Mouse (Mus musculus): ENCODE measurements around the gene Tcf15. TPM values are rescaled to one million over a fixed set of nuclear protein-coding genes. Genes with fewer than 3 reads are reported as not detected.

The Tcf15 gene
- not detected in 2 replicates for polyA plus RNA-seq (2012)

DNA sequence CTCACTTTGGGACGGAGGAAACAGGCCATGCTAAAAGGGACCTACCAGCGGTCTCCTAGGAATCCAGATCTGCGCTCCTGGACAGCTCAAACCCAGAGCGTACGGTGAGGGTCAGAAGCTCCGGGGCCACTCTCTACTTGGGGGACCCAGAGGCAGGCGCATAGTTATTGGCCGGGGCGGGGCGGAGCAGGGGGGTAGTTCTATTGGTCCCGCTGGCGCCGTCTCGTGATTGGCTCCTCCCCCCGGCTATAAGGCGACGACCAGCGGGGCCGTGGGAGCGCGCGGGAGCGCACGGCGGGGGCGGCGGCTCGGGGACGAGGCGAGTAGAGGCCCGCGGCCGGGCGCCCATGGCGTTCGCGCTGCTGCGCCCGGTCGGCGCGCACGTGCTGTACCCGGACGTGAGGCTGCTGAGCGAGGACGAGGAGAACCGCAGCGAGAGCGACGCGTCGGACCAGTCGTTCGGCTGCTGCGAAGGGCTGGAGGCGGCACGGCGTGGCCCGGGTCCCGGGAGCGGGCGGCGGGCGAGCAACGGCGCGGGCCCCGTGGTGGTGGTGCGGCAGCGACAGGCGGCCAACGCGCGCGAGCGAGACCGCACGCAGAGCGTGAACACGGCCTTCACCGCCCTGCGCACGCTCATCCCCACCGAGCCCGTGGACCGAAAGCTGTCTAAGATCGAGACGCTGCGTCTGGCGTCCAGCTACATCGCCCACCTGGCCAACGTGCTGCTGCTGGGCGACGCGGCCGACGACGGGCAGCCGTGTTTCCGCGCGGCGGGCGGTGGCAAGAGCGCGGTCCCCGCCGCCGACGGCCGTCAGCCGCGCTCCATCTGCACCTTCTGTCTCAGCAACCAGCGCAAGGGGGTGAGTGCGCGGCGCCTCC lies at the start of gene Tcf15:
Tcf15 (plus strand) TSS at position 283 of the 879 bp plus-strand sequence.
- TF ChIP-seq GATA1 (IDR thresholded peaks at IDR 0.05; ENCODE audit: low read length), result no peak

DNA sequence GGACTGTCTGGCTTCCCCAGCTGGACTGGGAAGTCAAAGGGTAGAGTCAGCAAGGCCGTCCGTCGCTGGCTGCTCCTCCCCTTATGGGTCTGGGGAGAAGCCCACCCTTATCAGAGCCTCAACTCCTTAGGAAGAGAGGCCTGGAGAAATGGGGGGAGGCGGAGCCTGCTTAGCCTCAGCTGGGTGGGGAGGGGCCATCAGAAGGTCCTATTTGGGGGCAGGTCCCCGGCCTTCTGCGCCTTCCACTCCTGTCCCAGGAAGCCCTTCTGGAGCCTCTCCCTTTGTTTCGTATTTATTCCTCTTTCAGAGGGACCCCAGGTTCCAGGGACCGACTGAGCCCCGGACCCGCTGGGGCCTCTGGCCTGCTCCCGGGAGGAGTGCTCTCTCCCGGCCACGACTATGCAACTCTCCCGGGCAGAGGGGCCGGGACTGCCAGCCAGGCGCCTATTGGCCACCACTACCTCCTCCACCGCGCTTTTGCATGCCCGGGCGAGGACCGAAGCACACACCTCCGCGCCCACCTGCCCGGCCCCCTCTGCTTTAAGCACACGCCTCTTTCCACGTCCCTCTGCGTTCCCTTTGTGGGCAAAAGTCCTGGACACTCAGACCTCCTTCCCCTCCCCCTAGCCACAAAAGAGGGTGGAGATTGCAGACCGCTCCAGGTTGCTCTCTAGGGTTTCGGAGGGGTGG lies 48.4 kb upstream of the Tcf15 start:
- no peak for TF ChIP-seq GATA1 (IDR thresholded peaks at IDR 0.05; ENCODE audit: low read length)

DNA sequence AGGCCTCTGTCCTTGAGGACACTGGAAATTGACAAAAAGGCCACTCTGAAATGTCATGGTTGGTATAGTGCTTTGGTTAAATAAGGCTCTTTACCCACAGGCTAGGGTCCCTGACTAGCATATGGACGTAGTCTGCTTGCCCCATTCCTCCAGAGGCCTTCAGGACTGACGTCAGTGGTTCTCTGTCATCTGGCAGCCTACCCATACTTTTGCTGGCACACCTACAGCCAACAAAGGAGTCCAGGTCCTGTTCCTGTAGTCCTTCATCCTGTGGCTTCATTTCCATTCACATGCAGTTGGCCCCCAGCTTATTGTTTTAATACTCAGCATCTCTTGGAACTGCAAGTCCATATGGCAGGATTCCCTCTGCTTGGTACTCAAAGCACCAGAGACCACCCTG lies 46.4 kb upstream of the Tcf15 start:
- TF ChIP-seq GATA1 (IDR thresholded peaks at IDR 0.05; ENCODE audit: low read length), result no peak

DNA sequence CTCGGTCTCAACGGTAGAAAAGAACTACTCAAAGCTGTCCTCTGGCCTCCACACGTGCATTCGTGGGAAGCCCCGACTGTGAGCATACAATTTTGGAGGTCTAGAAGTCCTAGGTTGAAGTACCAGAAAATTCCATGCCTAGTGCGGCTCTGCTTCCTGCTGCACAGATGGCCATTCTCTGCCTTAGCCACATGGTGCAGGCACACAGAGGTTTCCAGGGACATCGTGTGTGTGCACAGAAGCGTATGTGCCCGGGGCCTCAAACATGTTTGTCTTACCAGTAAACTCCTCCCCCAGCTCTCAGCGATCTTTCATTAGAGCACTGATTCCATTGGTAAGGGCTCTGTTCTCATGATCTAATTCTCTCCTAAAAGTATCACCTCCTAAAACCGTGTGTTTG lies 45.4 kb upstream of the Tcf15 start:
- no peak for TF ChIP-seq GATA1 (IDR thresholded peaks at IDR 0.05; ENCODE audit: low read length)

DNA sequence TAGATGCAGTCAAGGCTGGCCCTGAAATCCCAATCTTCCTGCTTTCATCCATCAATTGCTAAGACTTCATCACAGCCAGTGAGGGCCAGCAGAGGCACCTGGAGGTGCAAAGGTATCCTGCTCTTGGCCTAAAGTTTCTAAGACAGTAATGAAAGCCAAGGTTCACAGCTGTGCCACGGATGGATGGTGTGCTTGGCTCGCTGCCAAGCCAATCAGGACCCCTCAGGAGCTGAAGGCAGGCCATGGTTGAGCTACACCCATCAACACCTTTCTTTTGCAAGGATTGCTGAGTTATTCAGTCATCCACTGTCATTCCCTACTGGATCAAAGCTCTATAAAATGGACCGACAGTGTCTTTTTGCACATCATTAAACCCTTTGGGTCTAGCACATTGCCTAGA lies 43.8 kb upstream of the Tcf15 start:
- TF ChIP-seq GATA1 (IDR thresholded peaks at IDR 0.05; ENCODE audit: low read length), result no peak

DNA sequence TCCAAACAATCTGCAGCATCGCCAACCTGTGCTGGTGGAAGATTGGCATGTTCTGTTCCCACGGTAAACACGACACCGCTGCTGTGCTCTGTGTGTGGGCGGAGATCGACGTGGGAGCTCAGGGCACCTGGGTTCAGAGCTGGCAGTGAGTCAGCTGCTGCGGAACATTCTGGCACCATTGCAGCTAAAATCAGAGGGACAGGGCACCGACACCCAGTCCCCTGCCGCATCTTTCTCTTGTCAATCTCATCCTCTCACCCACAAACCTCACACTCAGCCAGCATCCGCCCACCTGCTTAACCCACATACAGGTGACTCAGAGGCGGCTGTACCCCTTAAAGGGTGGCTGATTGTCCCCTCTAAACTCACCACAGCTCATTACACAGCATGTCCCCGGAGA lies 41.6 kb upstream of the Tcf15 start:
- no peak for TF ChIP-seq GATA1 (IDR thresholded peaks at IDR 0.05; ENCODE audit: low read length)

DNA sequence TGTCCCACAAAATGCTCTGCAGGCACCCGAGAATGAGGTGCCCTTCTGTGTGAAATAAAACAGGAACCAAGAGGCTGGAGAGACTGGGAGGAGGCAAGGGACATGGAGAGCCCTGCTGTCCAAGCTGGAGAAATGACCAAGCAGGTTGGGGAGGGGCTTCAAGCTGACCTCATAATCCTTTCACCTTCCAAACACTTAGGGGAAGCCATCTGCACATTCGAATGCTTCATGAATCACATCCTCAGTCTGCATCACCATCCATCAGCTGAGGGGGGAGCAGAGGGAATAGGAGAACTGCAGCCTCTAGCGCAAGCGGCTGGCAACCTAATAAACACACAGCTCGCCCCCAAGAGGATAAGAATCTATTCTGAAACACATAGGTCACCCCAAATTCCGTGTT lies 41.0 kb upstream of the Tcf15 start:
- no peak for TF ChIP-seq GATA1 (IDR thresholded peaks at IDR 0.05; ENCODE audit: low read length)

DNA sequence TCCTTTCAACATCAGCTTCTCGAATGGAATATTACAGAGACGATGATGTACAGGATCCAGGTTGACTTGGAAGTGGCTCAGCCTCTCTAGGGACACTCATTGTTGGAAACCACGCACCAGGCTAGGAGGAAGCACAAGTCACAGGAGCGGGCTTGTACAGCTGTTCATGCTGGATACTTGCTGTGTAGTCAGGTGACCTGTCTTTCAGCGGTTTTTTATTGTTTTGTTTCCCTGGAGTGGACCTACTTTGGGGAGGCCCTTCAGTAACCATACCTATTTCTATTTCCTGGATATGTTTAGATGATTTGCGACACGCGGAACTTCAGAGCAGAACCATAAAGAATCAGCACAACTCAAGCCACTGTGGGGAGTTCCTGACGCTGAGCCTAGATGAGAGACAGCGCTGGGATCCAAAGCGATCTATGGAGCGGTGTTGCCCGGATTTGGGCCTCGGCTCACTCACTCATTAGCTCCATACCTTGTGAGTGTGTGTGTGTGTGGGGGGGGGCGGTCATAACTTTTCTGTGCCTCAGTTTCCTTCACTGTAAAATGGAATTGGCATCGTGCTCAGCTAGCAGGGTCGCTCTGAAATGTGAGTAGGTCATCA lies 38.5 kb upstream of the Tcf15 start:
- TF ChIP-seq GATA1 (IDR thresholded peaks at IDR 0.05; ENCODE audit: low read length), result no peak

DNA sequence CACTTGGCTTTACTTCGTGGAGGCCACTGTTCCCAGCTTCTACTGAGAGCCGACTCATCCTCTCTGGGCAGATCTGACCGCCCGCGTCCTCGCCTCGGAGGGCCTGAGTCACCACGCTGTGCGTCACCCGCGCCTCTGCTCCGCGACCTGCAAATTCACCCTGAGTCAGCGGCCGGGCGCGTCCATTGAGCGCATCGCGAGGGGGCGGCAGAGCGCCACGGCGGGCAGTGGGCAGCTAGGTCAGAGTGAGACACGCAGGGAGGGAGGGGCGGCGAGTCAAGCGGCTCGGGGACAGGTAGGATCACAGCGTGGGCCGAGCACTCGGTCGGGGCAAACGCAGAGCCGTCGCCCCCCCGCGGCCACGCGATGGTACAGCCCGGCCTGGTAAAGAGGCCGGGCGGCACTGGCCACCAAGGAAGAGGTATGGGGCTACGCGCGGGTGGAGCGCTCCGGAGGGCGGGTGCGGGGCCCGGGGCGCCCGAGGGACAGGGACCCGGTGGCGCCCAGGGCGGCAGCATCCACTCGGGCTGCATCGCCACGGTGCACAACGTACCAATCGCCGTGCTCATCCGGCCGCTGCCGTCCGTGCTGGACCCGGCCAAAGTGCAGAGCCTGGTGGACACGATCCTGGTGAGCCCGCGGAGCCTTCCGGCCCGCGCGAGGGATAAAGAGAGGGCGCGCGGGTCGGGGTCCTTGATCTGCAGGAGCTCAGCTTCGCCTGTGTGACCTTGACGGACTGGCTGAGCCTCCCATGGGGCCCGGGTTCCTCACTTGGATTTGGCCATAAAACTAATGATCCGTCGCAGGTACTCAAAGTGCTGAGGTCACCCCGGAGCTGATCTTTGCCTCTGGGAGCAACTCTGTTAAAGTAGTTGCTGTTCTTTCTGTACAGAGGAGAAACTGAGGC lies 37.8 kb upstream of the Tcf15 start, which contains the start of gene Srxn1:
Srxn1 (plus strand) TSS at position 199 of the 907 bp plus-strand sequence.
- no peak for TF ChIP-seq GATA1 (IDR thresholded peaks at IDR 0.05; ENCODE audit: low read length)

DNA sequence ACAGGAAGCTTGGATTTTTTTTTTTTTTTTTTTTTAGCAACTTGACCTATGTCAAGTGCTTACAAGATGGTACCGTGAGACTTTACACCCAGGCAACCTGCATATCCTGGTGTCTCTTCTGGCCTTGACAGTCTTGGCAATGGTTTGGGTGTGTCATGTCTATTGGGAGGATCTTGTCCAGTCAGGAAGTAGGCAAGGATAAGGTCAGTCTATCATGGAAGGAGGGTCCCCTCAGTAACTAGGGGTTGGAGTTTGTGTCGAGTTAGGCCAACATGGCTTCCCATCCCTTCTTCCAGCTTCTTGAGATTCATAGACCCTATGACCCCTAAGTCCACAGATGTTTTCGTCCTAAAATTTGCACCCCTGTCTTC lies 37.2 kb upstream of the Tcf15 start:
- no peak for TF ChIP-seq GATA1 (IDR thresholded peaks at IDR 0.05; ENCODE audit: low read length)

DNA sequence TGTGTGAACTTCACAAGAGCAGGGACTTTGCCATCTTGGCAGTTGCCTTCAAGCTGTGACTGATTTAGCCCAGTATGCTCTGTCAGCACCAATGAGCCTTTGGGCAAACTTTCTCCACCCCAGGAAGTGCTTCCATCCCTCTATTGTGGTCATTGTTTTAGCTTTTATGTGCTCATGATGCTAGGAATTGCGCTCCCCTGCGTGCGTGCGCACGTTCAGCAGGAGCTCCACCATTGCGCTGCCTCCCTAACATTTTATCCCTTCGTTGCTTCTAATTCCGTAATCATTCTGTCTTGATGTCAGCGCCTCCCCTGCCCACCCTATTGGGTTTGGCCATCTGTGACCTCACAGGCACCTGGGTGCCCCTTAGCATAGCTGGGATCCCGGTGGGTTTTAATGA lies 36.8 kb upstream of the Tcf15 start:
- no peak for TF ChIP-seq GATA1 (IDR thresholded peaks at IDR 0.05; ENCODE audit: low read length)

DNA sequence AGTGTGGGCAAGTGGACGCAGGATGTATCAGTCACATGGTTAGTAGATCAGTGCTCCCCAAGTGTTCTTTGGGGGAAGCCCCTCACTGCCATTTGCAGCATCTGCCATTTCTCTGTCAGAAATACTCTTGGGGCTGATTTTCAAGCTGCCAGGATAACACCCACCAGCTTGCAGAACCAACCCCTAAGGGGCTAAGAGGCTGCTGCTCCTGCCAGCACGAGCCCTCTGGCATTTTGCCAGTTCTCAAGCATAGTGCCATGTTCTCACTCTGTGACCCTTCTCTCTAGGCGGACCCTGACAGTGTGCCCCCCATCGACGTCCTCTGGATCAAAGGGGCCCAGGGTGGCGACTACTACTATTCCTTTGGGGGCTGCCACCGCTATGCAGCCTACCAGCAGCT lies 34.7 kb upstream of the Tcf15 start:
- TF ChIP-seq GATA1 (IDR thresholded peaks at IDR 0.05; ENCODE audit: low read length), result no peak

DNA sequence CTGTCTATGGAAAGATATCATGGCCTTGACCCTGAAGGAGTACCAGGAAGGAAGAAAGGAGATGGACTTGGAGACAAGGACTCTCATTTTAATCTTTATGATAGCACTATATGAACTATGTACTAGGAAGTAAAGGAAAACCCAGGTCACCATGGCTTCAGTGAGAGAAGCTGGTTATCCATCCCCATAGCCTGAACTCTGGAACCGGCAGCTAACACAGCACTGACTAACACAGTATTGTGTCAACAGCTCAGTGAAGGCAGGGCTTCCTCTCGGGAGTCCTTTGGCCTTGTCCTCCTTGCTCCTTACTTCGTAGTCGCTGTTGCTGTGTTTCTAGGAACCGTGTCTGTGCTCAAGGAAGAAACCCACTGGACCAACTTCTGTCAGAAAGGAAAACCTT lies 34.0 kb upstream of the Tcf15 start:
- no peak for TF ChIP-seq GATA1 (IDR thresholded peaks at IDR 0.05; ENCODE audit: low read length)

DNA sequence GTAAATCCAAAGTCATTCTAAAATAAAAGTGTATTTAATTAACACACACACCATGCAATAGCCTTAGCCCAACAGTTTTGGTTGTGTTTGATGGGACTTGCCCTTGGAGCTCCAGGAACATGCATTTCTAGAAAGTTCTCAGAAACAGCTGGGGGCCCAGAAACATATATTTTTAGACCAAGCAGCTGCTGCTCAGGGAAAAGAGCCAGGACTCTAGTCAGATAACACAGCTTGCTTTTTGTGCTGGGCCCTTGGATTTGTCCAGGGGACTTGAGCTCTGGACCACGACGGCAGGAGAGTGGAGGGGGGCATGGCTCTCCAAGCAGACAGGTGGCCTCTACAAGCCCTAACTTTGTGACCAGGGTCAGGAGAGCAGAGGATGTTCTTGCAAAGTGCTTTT lies 32.0 kb upstream of the Tcf15 start:
- TF ChIP-seq GATA1 (IDR thresholded peaks at IDR 0.05; ENCODE audit: low read length), result no peak

DNA sequence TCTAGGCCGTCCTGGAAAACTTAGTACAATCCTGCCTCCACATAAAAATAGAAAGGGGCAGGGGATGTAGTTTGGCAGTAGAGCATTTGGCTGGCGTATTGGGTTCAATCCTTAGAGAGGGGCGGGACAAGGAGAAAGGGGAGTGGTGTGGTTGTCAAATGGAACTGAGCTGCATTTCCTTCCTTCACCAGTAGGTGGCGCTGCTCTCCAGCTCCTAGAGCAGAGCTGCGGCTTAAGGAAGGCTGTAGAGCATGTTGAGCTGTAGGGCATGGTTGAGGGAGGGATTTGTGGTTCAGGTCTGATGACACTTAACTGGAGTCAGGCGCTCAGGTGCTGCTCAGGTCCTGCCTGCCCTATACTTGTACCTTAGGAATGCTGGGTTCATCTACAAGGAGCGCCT lies 31.4 kb upstream of the Tcf15 start:
- TF ChIP-seq GATA1 (IDR thresholded peaks at IDR 0.05; ENCODE audit: low read length), result no peak

Measured in G1E-ER4 (cell line).